Mouse (Mus musculus): ENCODE data around the gene Abcg1. TPM values are rescaled to one million over a fixed set of nuclear protein-coding genes. Genes with fewer than 3 reads are reported as not detected.

The Abcg1 gene
- total and polyA plus RNA-seq, 3 experiments, result 2.2 to 4.6 (median 2.2) TPM

DNA sequence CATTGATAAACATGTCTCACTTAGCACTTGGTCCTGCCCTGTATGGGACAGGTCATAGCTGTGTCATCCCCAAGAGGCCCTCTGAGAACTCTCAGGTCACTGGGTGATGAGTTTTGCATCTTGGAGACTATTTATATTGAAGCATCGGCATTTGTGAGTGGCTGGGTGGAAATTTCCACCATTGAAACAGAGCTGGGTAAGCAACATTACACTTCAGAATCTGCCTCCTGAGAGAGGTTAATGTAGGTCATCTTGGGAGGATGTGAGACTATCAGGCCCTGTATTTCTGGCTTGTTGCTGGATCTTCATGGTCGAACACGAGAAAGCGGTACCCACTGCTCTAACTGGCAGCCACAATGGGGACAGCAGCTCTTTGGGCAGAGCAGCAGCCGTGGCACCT lies 18.0 kb downstream of the Abcg1 start:
- Histone ChIP-seq H3K9me3 (replicated peaks; ENCODE audit: low read length) (no peaks in the 10 kb centered on the region), H3K27me3 (replicated peaks) (no peaks in the 10 kb centered on the region), H3K9ac (ENCODE audit: insufficient read depth, low read depth) (peak overlapping the region; percentile 63), H3K4me3 (replicated peaks in 1 of 3; ENCODE audit: low read depth in 2 of 3, low read length in 2 of 3, poor library complexity in 1 of 3) (peak overlapping the region; percentile 19 to 27 (median 23)), H3K27ac (ENCODE audit: insufficient read depth, low read depth) (peak overlapping the region; percentile 90), H3K79me2 (replicated peaks; ENCODE audit: control insufficient read depth, extremely low read depth, insufficient read depth, poor library complexity, severe bottlenecking) (no peaks in the 10 kb centered on the region), H3K36me3 (replicated peaks in 1 of 2; ENCODE audit: control insufficient read depth in 1 of 2, insufficient read depth in 1 of 2, low read length in 1 of 2) (no peaks in the 10 kb centered on the region), H3K4me1 (ENCODE audit: control insufficient read depth in 1 of 2, insufficient read depth in 2 of 2) (peaks cover 42 to 83% of the 10 kb centered on the region in 2 experiments), H3K4me2 (ENCODE audit: insufficient read depth, low read depth, poor library complexity, severe bottlenecking) (peak overlapping the region; percentile 46)
- DNase-seq (ENCODE audit: extremely low read depth), result peak; percentile 62
- in situ Hi-C loops (cut with MboI; ENCODE audit: low pct_ligation_motif_present, low pct_unique_long_range_greater_than_20kb, low sequenced_read_pairs) (loop anchor here (10.0 kb wide), 1 partner anchor 51 kb away; no protein-coding TSS in a partner anchor), dilution Hi-C loops (cut with MboI; ENCODE audit: extremely low pct_ligation_motif_present, extremely low pct_unique_long_range_greater_than_20kb, low sequenced_read_pairs) (no loop called here)
- TF ChIP-seq MAFK (IDR thresholded peaks at IDR 0.05; ENCODE audit: insufficient replicate concordance, low read length) (0 out of 2 replicates have a peak, but pooled peaks have one; percentile 33), JUN (IDR thresholded peaks at IDR 0.05; ENCODE audit: insufficient read depth, low read depth, low read length) (peak; percentile 38; the same call in 1 of the 2 replicates), NELFE (IDR thresholded peaks at IDR 0.05; ENCODE audit: low read depth, low read length) (no peak), IRF4 (IDR thresholded peaks at IDR 0.05; ENCODE audit: low read depth, low read length) (peak; percentile 79; the same call in 1 of the 2 replicates), HCFC1 (IDR thresholded peaks at IDR 0.05; ENCODE audit: low read depth, low read length) (no peak), RAD21 (IDR thresholded peaks at IDR 0.05; ENCODE audit: low read depth, low read length) (no peak), MEF2A (IDR thresholded peaks at IDR 0.05; ENCODE audit: borderline replicate concordance, low read depth, low read length) (peak; percentile 67; the same call in 1 of the 2 replicates), EP300 (IDR thresholded peaks at IDR 0.05; ENCODE audit: low read length) (peak; percentile 71), ETS1 (conservative IDR thresholded peaks at IDR 0.05; ENCODE audit: low read depth, low read length) (peak; percentile 82), BHLHE40 (IDR thresholded peaks at IDR 0.05; ENCODE audit: low read depth, low read length) (peak; percentile 43; the same call in 1 of the 2 replicates)

DNA sequence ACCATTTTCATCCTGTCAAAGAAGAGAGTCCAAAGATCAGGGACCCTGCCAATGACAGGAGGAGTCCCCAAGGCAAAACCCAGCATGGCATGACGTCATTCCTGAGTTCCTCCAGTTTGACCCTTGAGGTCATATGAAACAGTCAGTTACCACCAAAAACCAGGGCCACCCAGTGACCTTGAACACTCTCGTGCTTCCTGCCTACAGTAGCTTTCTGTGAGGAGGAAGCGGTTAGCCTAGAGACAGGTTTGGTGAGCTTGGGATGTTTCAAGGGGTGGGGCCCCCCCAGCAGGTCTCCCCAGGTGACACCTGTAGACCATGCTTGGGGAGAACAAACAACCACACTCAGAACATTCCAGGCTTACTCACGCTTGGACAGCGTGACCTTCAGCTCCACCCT lies 20.1 kb downstream of the Abcg1 start:
- Histone ChIP-seq H3K4me3 (replicated peaks in 1 of 3; ENCODE audit: low read depth in 2 of 3, low read length in 2 of 3, poor library complexity in 1 of 3) (peak overlapping the region in 1 of 3 experiments; percentile 16), H3K9ac (ENCODE audit: insufficient read depth, low read depth) (no peak overlapping the region), H3K79me2 (replicated peaks; ENCODE audit: control insufficient read depth, extremely low read depth, insufficient read depth, poor library complexity, severe bottlenecking) (no peaks in the 10 kb centered on the region), H3K27me3 (replicated peaks) (no peaks in the 10 kb centered on the region), H3K4me2 (ENCODE audit: insufficient read depth, low read depth, poor library complexity, severe bottlenecking) (no peak overlapping the region), H3K4me1 (ENCODE audit: control insufficient read depth in 1 of 2, insufficient read depth in 2 of 2) (peaks cover 24 to 72% of the 10 kb centered on the region in 2 experiments), H3K36me3 (replicated peaks in 1 of 2; ENCODE audit: control insufficient read depth in 1 of 2, insufficient read depth in 1 of 2, low read length in 1 of 2) (no peaks in the 10 kb centered on the region), H3K27ac (ENCODE audit: insufficient read depth, low read depth) (no peak overlapping the region), H3K9me3 (replicated peaks; ENCODE audit: low read length) (no peaks in the 10 kb centered on the region)
- in situ Hi-C loops (cut with MboI; ENCODE audit: low pct_ligation_motif_present, low pct_unique_long_range_greater_than_20kb, low sequenced_read_pairs) (loop anchor here (10.0 kb wide), 1 partner anchor 53 kb away; no protein-coding TSS in a partner anchor), dilution Hi-C loops (cut with MboI; ENCODE audit: extremely low pct_ligation_motif_present, extremely low pct_unique_long_range_greater_than_20kb, low sequenced_read_pairs) (no loop called here)
- no peak for DNase-seq (ENCODE audit: extremely low read depth)
- TF ChIP-seq BHLHE40 (IDR thresholded peaks at IDR 0.05; ENCODE audit: low read depth, low read length) (peak; percentile 69), ETS1 (conservative IDR thresholded peaks at IDR 0.05; ENCODE audit: low read depth, low read length) (peak; percentile 36; the same call in 1 of the 2 replicates), TCF12 (IDR thresholded peaks at IDR 0.05; ENCODE audit: low read depth, low read length) (peak; percentile 33; the same call in 1 of the 2 replicates), EP300 (IDR thresholded peaks at IDR 0.05; ENCODE audit: low read length) (0 out of 2 replicates have a peak, but pooled peaks have one; percentile 23), RCOR1 (conservative IDR thresholded peaks at IDR 0.05; ENCODE audit: low read depth, low read length) (no peak)

Measured in CH12.LX (cell line).